Mouse (Mus musculus) kidney, embryonic 15.5 days (tissue): ENCODE results near the gene Atp6v1g2. TPM values are rescaled to one million over a fixed set of nuclear protein-coding genes. Genes with fewer than 3 reads are reported as not detected.

ENCODE experiments used
- ATAC-seq: fragments of 200-750 bp; cut with Nextera tagmentation; replicated peaks from 2 replicates; pipeline ENCODE4 v1.8.0; 2017; ENCODE audit warnings: moderate TSS enrichment; ENCODE audit not compliant: low FRiP score
- H3K27ac ChIP-seq: fragments of 300-500 bp; sonication (generic); 2 replicates; pipeline ENCODE4 v1.5.1; 2015; ENCODE audit warnings: mild to moderate bottlenecking, inconsistent platforms
- H3K27me3 ChIP-seq: fragments of 300-500 bp; sonication (generic); 2 replicates; pipeline ENCODE4 v1.6.1; 2015; ENCODE audit warnings: inconsistent platforms
- H3K36me3 ChIP-seq: fragments of 300-500 bp; sonication (generic); 2 replicates; pipeline ENCODE4 v1.6.1; 2015; ENCODE audit warnings: inconsistent platforms
- H3K4me1 ChIP-seq: fragments of 300-500 bp; sonication (generic); 2 replicates; pipeline ENCODE4 v1.6.1; 2015; ENCODE audit warnings: inconsistent platforms
- H3K4me2 ChIP-seq: fragments of 300-500 bp; sonication (generic); 2 replicates; pipeline ENCODE4 v1.6.1; 2015; ENCODE audit warnings: moderate library complexity, mild to moderate bottlenecking, inconsistent platforms
- H3K4me3 ChIP-seq: fragments of 300-500 bp; sonication (generic); replicated peaks from 2 replicates; pipeline ENCODE4 v1.5.1; 2015; ENCODE audit warnings: mild to moderate bottlenecking, inconsistent platforms
- H3K9ac ChIP-seq: fragments of 300-500 bp; sonication (generic); 2 replicates; pipeline ENCODE4 v1.6.1; 2015; ENCODE audit warnings: mild to moderate bottlenecking, inconsistent platforms
- H3K9me3 ChIP-seq: fragments of 300-500 bp; sonication (generic); replicated peaks from 2 replicates; pipeline ENCODE4 v1.6.1; 2016; ENCODE audit warnings: inconsistent platforms
- WGBS: fragments of 180-500 bp; shearing (Covaris S2); methylation state at CpG from one replicate; pipeline ENCODE4 v1.1.7; 2015; ENCODE audit warnings: mixed read lengths; 5-methylcytosine and 5-hydroxymethylcytosine counted together
- polyA plus RNA-seq: library from polyadenylated mRNA; unstranded; fragments of >200 nt; fragmentation: Nextera tagmentation; extraction: Ambion mirVana; gene quantifications from 2 replicates; pipeline ENCODE4 v1.2.1, GENCODE M21; 2015

Atp6v1g2 gene
- 6.2 and 6.4 TPM in 2 replicates for polyA plus RNA-seq

DNA sequence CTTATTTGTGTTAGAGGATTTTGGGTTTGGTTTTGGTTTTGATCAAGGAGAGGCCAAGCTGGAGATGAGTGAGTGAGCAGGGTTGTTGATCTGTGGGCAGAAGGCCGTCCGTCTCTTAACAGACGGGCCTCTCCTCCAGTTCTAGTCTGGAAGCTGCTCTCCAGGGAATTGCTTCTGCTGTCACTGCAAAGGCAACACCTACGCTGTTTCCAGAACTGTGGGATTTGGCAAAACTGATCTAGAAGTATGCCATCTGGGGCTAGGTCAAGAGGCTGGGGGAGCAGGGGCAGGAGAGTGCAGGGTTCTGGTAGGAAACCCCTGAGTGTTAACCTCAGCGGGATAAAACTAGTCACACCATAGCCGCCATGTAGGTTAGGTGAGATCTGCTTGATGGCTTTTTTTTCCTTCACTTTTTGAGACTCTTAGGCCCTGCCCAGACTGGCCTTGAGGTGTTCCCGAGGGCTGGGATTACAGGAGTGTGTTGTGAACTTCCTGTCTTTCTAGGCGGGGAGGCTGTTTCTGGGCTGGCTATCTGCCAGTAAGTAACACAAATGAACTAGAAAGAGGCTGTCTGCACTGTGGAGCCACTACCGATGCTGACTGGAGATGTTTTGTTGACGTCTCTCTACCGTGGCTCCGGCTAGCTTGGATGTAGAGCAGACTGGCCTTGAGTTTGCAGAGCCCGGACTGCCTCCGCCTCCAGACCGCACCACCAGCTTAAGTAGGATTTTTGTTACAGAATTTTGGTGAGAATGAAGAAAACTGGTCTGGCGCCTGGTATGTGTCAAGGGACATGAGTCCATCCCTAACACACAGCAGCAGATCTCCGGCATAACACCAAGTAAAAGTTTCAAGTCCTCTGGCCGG, at the start of gene Atp6v1g2:
Atp6v1g2 (plus strand) TSS at position 547 of the 867 bp plus-strand sequence.
- 52% methylated on average over 18 of the region's 18 CpGs for WGBS
- H3K36me3 ChIP-seq: peaks cover 42% of the 10 kb centered on the region
- peaks cover 50% of the 10 kb centered on the region for H3K4me1 ChIP-seq
- no peak for ATAC-seq
- peak within 1 kb of the TSS; percentile 89 for H3K9ac ChIP-seq
- H3K9me3 ChIP-seq: no peaks in the 10 kb centered on the region
- peak within 1 kb of the TSS; percentile 98 for H3K27ac ChIP-seq
- no peaks in the 10 kb centered on the region for H3K27me3 ChIP-seq
- H3K4me2 ChIP-seq: peak within 1 kb of the TSS; percentile 70
- H3K4me3 ChIP-seq: peak within 1 kb of the TSS; percentile 67

DNA sequence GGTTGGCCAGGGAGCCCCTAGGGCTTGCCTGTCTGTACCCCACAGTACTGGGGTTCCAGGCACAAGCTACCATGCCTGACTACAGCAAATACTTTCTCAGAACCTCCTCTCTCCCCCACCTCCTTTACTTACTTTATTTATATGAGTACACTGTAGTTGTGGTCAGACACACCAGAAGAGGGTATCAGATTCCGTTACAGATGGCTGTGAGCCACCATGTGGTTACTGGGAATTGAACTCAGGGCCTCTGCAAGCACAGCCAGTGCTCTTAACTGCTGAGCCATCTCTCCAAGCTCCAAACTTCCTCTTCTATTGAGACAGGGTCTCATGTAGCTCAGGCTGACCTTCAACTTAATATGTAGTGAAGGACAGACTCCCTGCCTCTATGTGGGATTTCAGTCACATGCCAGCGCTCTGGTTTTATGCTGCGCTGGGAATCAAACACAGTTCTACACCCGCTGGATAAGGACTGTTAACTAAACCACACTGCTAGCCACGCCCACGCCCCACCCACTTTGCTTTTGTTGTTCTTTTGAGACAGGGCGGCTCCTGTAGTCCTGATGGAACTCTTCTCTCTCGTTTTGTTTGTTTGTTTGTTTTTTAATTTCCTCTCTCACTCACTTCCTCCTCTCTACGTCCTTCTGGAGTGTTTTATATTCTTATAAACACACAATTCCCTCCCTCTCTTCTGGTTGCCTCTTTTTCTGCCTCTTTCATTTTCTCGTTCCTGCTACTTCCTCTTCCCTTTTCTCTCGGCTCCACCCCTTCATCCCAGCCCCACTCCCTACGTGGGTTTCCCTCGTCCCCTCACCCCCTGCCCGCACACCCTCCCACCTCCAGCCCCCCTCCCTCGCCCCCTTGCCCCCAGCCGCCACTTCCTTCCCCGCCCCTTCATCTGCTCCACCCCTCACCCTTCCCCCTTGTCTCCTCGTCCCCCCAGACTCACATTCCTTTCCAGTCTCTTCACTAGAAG, 47.5 kb upstream of the Atp6v1g2 start:
- Histone ChIP-seq H3K27me3 (no peaks in the 10 kb centered on the region), H3K36me3 (no peaks in the 10 kb centered on the region), H3K4me2 (peak overlapping the region; percentile 59), H3K4me3 (peak overlapping the region; percentile 47), H3K9ac (peak overlapping the region; percentile 38; the same call in 1 of the 2 replicates), H3K4me1 (peaks cover 12% of the 10 kb centered on the region), H3K27ac (peak overlapping the region; percentile 87), H3K9me3 (no peaks in the 10 kb centered on the region)
- WGBS: 3% methylated on average over 18 of the region's 18 CpGs
- ATAC-seq: peak; percentile 65; the same call in 1 of the 2 replicates

DNA sequence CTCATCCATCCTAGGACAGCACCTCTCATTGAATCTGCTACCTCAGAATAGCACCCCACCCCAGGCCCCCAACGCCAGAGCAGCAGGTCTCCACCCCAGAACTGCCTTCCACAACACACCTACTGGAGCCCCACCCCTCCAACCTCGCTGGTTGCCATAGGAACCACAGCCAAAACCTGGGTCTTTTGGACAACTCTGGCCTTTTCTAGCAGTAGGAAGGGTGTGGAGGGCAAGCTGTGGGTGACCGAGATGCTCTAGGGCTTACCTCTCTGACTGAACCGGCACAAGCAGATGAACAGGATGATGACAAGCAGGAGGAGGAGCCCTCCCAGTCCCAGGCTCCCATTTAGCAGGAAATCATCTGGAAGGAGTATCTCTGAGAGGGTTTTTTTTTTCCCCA, 46.8 kb upstream of the Atp6v1g2 start:
- WGBS: 0% methylated on average over 4 of the region's 4 CpGs
- peak overlapping the region; percentile 87 for H3K27ac ChIP-seq
- H3K4me1 ChIP-seq: peaks cover 12% of the 10 kb centered on the region
- peak overlapping the region; percentile 59 for H3K4me2 ChIP-seq
- H3K36me3 ChIP-seq: no peaks in the 10 kb centered on the region
- 0 out of 2 replicates have a peak, but pooled peaks have one; percentile 45 for ATAC-seq
- H3K27me3 ChIP-seq: no peaks in the 10 kb centered on the region
- H3K9ac ChIP-seq: no peak overlapping the region
- no peaks in the 10 kb centered on the region for H3K9me3 ChIP-seq
- peak overlapping the region; percentile 47 for H3K4me3 ChIP-seq

DNA sequence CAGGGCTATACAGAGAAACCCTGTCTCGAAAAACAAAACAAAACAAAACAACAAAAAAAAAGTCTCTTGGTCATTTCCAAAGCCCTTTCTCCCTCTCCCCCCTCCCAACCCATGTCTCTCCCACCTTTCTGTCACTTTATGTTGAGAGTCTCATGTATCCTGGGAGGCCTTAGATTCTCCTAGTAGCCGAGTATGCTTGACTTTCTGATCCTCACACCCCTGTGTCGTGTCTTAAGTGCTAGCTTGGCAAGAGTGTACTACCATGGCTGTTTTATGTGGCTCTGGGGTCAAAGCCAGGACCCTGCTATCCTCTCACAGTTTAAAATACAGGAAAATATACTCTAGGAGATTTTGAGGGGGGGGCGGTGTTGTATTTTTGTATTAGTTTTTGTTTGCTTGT, 46.1 kb upstream of the Atp6v1g2 start:
- no peaks in the 10 kb centered on the region for H3K27me3 ChIP-seq
- no peak overlapping the region for H3K4me2 ChIP-seq
- no peaks in the 10 kb centered on the region for H3K36me3 ChIP-seq
- H3K4me1 ChIP-seq: peaks cover 12% of the 10 kb centered on the region
- no peak overlapping the region for H3K27ac ChIP-seq
- WGBS: 63% methylated on average over 4 of the region's 4 CpGs
- no peaks in the 10 kb centered on the region for H3K9me3 ChIP-seq
- no peak overlapping the region for H3K9ac ChIP-seq
- no peak for ATAC-seq
- H3K4me3 ChIP-seq: no peak overlapping the region

DNA sequence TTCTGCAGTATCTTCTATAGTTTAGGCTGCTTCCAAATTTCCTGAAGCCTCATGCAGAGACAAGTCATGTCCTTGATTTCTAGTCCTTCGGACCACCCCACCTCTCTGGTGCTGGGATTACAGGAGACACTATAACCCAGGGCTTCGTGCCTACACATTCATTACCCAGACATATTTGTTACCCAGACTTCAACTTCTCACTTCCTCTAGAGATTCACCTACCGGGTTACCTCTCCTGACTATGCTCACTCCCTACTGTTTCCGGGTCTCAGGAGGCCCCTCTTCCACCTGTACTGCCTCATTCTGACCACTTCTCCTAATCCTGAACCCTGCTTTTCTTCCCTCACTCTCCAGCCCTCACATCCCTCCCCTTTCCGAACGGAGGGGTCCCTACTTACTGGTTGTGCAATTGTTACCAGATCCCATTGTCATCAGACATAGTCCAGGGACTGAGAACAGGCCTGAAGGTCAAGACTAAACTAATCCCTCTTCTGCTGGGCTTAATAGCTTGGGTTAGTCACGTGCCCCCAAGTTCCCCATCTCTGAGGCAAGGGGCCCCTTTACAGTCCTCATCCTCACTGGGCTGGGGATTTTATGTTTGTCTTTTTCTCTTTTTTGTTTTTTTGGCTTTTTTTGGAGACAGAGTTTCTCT, 45.4 kb upstream of the Atp6v1g2 start, which contains the start of gene Lst1:
Lst1 (minus strand) TSS at position 481 of the 652 bp plus-strand sequence.
- no peaks in the 10 kb centered on the region for H3K9me3 ChIP-seq
- H3K36me3 ChIP-seq: no peaks in the 10 kb centered on the region
- H3K4me3 ChIP-seq: no peak within 1 kb of the TSS
- H3K27ac ChIP-seq: no peak within 1 kb of the TSS
- H3K9ac ChIP-seq: no peak within 1 kb of the TSS
- ATAC-seq: no peak
- peaks cover 12% of the 10 kb centered on the region for H3K4me1 ChIP-seq
- H3K4me2 ChIP-seq: no peak within 1 kb of the TSS
- H3K27me3 ChIP-seq: 0 out of 2 replicates have a peak, but pooled peaks cover under 1% of the 10 kb centered on the region
- WGBS: 78% methylated on average over 7 of the region's 7 CpGs

DNA sequence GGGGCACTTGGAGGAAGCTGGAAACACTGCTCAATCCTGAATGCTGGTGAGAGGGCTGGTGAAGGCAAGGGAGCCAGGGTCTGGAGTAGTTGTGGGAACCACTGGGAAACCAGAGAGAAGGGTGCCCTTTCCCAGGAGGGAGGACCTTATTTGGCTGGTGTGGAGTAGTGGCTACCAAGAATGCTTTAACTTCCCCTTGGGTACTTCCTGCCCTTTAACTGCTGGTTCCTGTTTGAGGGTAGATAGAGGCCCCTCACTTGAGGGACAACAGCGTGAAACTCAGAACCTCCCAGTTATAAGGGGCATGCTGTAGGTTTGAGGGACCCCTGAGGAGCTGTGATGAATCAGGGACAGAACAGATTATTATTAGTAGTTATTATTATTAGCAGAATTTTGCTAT, 44.3 kb upstream of the Atp6v1g2 start:
- Histone ChIP-seq H3K27ac (no peak overlapping the region), H3K9me3 (no peaks in the 10 kb centered on the region), H3K36me3 (no peaks in the 10 kb centered on the region), H3K4me2 (no peak overlapping the region), H3K4me3 (no peak overlapping the region), H3K27me3 (peaks cover 11% of the 10 kb centered on the region), H3K4me1 (peaks cover 13% of the 10 kb centered on the region), H3K9ac (no peak overlapping the region)
- ATAC-seq: no peak
- 52% methylated on average over 1 of the region's 1 CpGs for WGBS

DNA sequence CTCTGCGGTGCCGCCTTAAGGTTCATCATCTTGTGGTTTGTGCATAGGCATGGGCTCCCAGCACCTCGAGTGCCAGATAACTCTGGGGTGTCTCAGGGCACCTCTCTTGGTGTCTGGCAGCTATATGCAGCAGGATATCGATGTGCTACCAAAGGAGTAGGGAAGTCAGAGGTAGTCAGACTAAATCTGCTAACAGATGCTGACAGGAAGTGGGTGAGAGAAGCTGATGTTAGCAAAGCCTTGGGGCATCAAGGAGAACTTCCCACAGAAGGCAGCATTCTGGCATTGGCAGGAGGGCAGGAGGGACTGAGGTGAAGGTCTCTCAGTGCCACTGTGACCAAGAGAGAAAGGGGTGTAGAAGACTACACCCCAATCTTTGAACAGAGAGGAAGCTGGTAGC, 43.4 kb upstream of the Atp6v1g2 start:
- no peak overlapping the region for H3K27ac ChIP-seq
- 80% methylated on average over 4 of the region's 4 CpGs for whole genome bisulfite sequencing
- H3K4me3 ChIP-seq: no peak overlapping the region
- no peaks in the 10 kb centered on the region for H3K36me3 ChIP-seq
- peaks cover 21% of the 10 kb centered on the region for H3K4me1 ChIP-seq
- H3K9ac ChIP-seq: no peak overlapping the region
- no peak for ATAC-seq
- no peak overlapping the region for H3K4me2 ChIP-seq
- H3K27me3 ChIP-seq: peaks cover 20% of the 10 kb centered on the region
- no peaks in the 10 kb centered on the region for H3K9me3 ChIP-seq

DNA sequence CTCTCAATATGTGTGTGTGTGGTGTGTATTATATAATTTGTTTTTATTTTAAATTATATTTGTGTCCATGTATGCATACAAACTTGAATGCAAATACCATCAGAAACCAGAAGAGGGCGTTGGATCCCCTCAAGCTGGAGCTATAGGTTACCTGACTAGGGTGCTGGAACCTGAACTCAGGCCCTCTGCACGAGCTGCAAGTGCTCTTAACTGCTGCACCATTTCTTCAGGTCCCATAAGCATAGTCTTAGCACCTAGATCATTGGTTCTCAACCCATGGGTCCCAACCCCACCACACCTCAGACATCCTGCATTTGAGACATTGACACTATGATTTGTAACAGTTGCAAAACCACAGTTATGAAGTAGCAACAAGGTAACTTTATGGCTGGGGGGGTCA, 41.7 kb upstream of the Atp6v1g2 start:
- no peaks in the 10 kb centered on the region for H3K36me3 ChIP-seq
- H3K4me2 ChIP-seq: no peak overlapping the region
- ATAC-seq: no peak
- no peak overlapping the region for H3K4me3 ChIP-seq
- peaks cover 36% of the 10 kb centered on the region for H3K27me3 ChIP-seq
- no peak overlapping the region for H3K27ac ChIP-seq
- 70% methylated on average over 2 of the region's 2 CpGs for WGBS
- no peak overlapping the region for H3K9ac ChIP-seq
- H3K4me1 ChIP-seq: peaks cover 23% of the 10 kb centered on the region
- no peaks in the 10 kb centered on the region for H3K9me3 ChIP-seq

DNA sequence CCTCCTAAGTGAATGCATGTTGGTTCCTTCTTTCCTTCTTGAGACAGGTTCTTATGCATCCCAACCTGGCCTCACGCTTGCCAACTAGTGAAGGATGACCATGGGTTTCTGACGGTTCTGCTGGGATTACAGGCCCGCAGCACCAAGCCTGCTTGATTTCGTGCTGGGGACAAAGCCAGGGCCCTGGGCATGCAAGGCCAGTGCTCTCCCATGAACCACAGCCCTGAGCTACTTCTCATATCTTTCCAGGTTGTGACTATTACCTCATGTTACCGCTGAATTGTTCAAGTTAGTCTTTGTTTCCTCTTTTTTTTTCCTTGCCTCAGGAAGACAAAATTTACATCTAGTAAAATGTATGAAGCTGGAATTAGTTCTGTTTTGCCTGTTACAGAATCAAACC, 40.5 kb upstream of the Atp6v1g2 start:
- Histone ChIP-seq H3K4me3 (no peak overlapping the region), H3K9me3 (no peaks in the 10 kb centered on the region), H3K36me3 (no peaks in the 10 kb centered on the region), H3K4me1 (peaks cover 22% of the 10 kb centered on the region), H3K27me3 (peaks cover 42% of the 10 kb centered on the region), H3K4me2 (no peak overlapping the region), H3K27ac (no peak overlapping the region), H3K9ac (no peak overlapping the region)
- WGBS: 85% methylated on average over 5 of the region's 5 CpGs
- ATAC-seq: no peak

DNA sequence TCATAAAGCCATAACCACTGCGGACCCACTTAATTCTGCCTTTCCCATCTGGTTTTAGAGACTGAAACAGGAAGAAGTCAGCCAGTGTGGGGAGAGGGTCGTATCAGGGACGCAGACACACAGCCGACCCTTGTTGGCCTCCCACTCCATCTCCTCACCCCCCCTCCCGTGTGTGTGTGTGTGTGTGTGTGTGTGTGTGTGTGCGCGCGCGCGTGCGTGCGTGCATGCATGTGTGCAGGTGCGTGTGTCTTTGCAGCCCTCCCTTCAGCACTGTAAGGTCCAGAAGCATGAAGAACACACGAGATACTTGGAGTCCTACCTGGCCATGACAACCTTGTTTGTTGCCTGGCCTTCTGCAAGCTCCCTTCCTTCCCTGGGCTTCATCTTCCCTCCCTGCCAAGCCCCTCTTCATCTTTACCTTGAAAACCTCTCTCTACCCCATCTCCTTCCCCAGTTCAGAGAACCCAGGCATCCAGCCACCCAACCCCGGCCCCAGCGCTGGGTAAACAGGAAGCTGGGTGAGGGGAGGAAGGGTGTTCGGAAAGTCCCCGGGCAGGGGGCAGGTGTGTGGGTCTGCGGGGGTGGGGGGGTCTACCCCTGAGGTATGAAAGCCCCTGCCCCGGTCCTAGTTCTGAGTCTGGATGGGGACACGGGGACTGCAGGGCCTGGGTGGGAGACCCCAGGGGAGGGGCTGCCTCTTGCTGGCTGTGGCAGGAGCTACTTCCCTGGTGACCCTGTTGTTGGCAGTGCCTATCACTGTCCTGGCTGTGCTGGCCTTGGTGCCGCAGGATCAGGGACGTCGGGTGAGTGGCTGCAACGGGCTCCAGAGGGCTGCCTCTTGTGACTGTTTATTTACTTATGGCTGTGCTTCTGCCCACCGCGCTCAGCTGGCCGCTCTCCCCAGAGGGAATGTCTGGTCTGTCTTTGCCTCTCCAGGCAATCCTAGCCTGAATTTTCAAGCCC, 39.3 kb upstream of the Atp6v1g2 start, which contains the start of gene Ltb:
Ltb (plus strand) TSS at position 559 of the 963 bp plus-strand sequence.
- peak within 1 kb of the TSS; percentile 49 for H3K4me3 ChIP-seq
- peak within 1 kb of the TSS; percentile 83 for H3K4me2 ChIP-seq
- H3K27ac ChIP-seq: no peak within 1 kb of the TSS
- no peaks in the 10 kb centered on the region for H3K9me3 ChIP-seq
- no peak for ATAC-seq
- peaks cover 50% of the 10 kb centered on the region for H3K27me3 ChIP-seq
- H3K4me1 ChIP-seq: peaks cover 22% of the 10 kb centered on the region
- H3K9ac ChIP-seq: no peak within 1 kb of the TSS
- H3K36me3 ChIP-seq: no peaks in the 10 kb centered on the region
- WGBS: 59% methylated on average over 28 of the region's 28 CpGs
